Mouse (Mus musculus): ENCODE measurements around the gene Rab2b. TPM values are rescaled to one million over a fixed set of nuclear protein-coding genes. Genes with fewer than 3 reads are reported as not detected.

Rab2b gene
- total and polyA plus RNA-seq, 3 experiments: 3.0 to 5.9 TPM; not detected in 1

DNA sequence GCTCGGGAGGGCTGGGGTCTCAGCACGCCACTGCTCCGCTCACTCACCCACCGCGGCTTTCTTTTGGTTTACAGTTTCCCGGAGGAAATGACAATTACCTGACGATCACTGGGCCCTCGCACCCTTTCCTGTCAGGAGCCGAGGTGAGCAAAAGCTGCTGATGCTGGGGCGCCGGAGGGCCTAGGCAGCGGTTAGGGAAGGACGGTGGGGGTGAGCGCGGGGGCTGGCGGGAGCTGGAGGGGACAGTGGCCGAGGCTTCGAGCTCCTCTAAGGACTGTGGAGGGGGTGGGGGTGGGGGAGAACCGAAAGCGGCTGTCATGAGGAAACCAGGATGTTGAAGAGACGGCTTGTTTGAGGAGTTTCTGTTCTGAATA is 389 bp upstream of the Rab2b start:
- Histone ChIP-seq H3K9ac (ENCODE audit: control insufficient read depth, low read depth, low read length, poor library complexity, severe bottlenecking) (peak overlapping the region; percentile 84), H3K36me3 (ENCODE audit: control insufficient read depth in 1 of 2, insufficient read depth in 2 of 2, low read length in 2 of 2) (peaks cover 0 to 9% of the 10 kb centered on the region in 2 experiments; a peak in 2 of 4 replicates), H3K4me1 (ENCODE audit: control insufficient read depth in 1 of 2, insufficient read depth in 2 of 2, low read length in 2 of 2) (no peaks in the 10 kb centered on the region; a peak in 1 of 4 replicates), H3K27me3 (ENCODE audit: control insufficient read depth in 1 of 2, insufficient read depth in 2 of 2, low read length in 2 of 2) (no peaks in the 10 kb centered on the region), H3K9me3 (replicated peaks; ENCODE audit: insufficient read depth, low read length) (no peaks in the 10 kb centered on the region), H3K79me2 (ENCODE audit: control insufficient read depth, insufficient read depth, low read length, poor library complexity) (peaks cover 31% of the 10 kb centered on the region), H3K27ac (ENCODE audit: control insufficient read depth, low read depth, low read length) (peak overlapping the region; percentile 53), H3K4me3 (ENCODE audit: control insufficient read depth in 1 of 2, insufficient read depth in 1 of 2, low read depth in 2 of 2, low read length in 2 of 2) (peak overlapping the region; percentile 60 to 97)
- TF ChIP-seq MEF2A (IDR thresholded peaks at IDR 0.05; ENCODE audit: extremely low read depth, insufficient replicate concordance, low read depth, low read length, poor library complexity, severe bottlenecking) (no peak), MXI1 (IDR thresholded peaks at IDR 0.05; ENCODE audit: low read depth, low read length) (peak; percentile 43; the same call in 1 of the 2 replicates), MYB (IDR thresholded peaks at IDR 0.05; ENCODE audit: low read depth, low read length) (no peak), GABPA (IDR thresholded peaks at IDR 0.05; ENCODE audit: low read depth, low read length) (0 out of 2 replicates have a peak, but pooled peaks have one; percentile 5), MAFK (IDR thresholded peaks at IDR 0.05; ENCODE audit: borderline replicate concordance, low read depth, low read length) (0 out of 2 replicates have a peak, but pooled peaks have one; percentile 5), SIN3A (IDR thresholded peaks at IDR 0.05; ENCODE audit: low read length) (peak; percentile 49; the same call in 1 of the 2 replicates), MYC (IDR thresholded peaks at IDR 0.05; ENCODE audit: low read depth, low read length) (0 out of 2 replicates have a peak, but pooled peaks have one; percentile 45), ZKSCAN1 (IDR thresholded peaks at IDR 0.05; ENCODE audit: low read depth, low read length) (no peak), MAX (IDR thresholded peaks at IDR 0.05; ENCODE audit: low read length) (0 out of 2 replicates have a peak, but pooled peaks have one; percentile 29)
- no peak for DNase-seq (ENCODE audit: low read depth, low spot score)

GRCm38 (mm10) chr14:52277210-52277609 is 2.1 kb downstream of the Rab2b start:
- TF ChIP-seq USF2 (IDR thresholded peaks at IDR 0.05; ENCODE audit: borderline replicate concordance in 1 of 2, insufficient read depth in 1 of 2, low read depth in 1 of 2, low read length in 2 of 2) (no peak), CHD2 (IDR thresholded peaks at IDR 0.05; ENCODE audit: low read length) (no peak), POLR2AphosphoS2 (IDR thresholded peaks at IDR 0.05; ENCODE audit: low read length) (no peak), ELF1 (IDR thresholded peaks at IDR 0.05; ENCODE audit: low read depth, low read length) (no peak), MEF2A (IDR thresholded peaks at IDR 0.05; ENCODE audit: extremely low read depth, insufficient replicate concordance, low read depth, low read length, poor library complexity, severe bottlenecking) (no peak), MXI1 (IDR thresholded peaks at IDR 0.05; ENCODE audit: low read depth, low read length) (no peak), E2F4 (IDR thresholded peaks at IDR 0.05; ENCODE audit: borderline replicate concordance, low read depth, low read length) (no peak), MAFK (IDR thresholded peaks at IDR 0.05; ENCODE audit: borderline replicate concordance, low read depth, low read length) (no peak), KAT2A (conservative IDR thresholded peaks at IDR 0.05; ENCODE audit: low read depth, low read length) (no peak)
- Histone ChIP-seq H3K27ac (ENCODE audit: control insufficient read depth, low read depth, low read length) (no peak overlapping the region), H3K36me3 (ENCODE audit: control insufficient read depth in 1 of 2, insufficient read depth in 2 of 2, low read length in 2 of 2) (peaks cover 0 to 7% of the 10 kb centered on the region in 2 experiments; a peak in 2 of 4 replicates), H3K27me3 (ENCODE audit: control insufficient read depth in 1 of 2, insufficient read depth in 2 of 2, low read length in 2 of 2) (no peaks in the 10 kb centered on the region), H3K9me3 (replicated peaks; ENCODE audit: insufficient read depth, low read length) (no peaks in the 10 kb centered on the region), H3K4me1 (ENCODE audit: control insufficient read depth in 1 of 2, insufficient read depth in 2 of 2, low read length in 2 of 2) (no peaks in the 10 kb centered on the region; a peak in 1 of 4 replicates), H3K79me2 (ENCODE audit: control insufficient read depth, insufficient read depth, low read length, poor library complexity) (peaks cover 19% of the 10 kb centered on the region), H3K4me3 (ENCODE audit: control insufficient read depth in 1 of 2, insufficient read depth in 1 of 2, low read depth in 2 of 2, low read length in 2 of 2) (no peak overlapping the region), H3K9ac (ENCODE audit: control insufficient read depth, low read depth, low read length, poor library complexity, severe bottlenecking) (no peak overlapping the region)
- DNase-seq (ENCODE audit: low read depth, low spot score): no peak
